Mouse (Mus musculus): ENCODE measurements around the gene Inafm1. TPM values are rescaled to one million over a fixed set of nuclear protein-coding genes. Genes with fewer than 3 reads are reported as not detected.

Gene Inafm1
- 19.3 and 19.8 TPM in 2 replicates for polyA plus RNA-seq (2014; fragmentation: Nextera tagmentation; extraction: Ambion mirVana)

- Histone ChIP-seq H3K4me2 (replicated peaks; ENCODE audit: low read depth, low read length) (peak within 1 kb of the TSS; percentile 91), H3K36me3 (ENCODE audit: control insufficient read depth, insufficient read depth, low read length) (peaks cover 27% of the 10 kb centered on the region), H3K4me3 (ENCODE audit: low read length) (peak within 1 kb of the TSS; percentile 75), H3K27me3 (ENCODE audit: control insufficient read depth, insufficient read depth, low read length) (no peaks in the 10 kb centered on the region), H3K27ac (ENCODE audit: low read depth, low read length) (peak within 1 kb of the TSS; percentile 93), H3K4me1 (ENCODE audit: control insufficient read depth, insufficient read depth, low read length) (peaks cover 13% of the 10 kb centered on the region), H3K9me3 (ENCODE audit: control insufficient read depth, low read length) (no peaks in the 10 kb centered on the region), H3K9ac (ENCODE audit: low read depth, low read length) (peak within 1 kb of the TSS; percentile 84)
- WGBS = 2% methylated on average over 43 of the region's 49 CpGs
- ATAC-seq (ENCODE audit: low FRiP score, low TSS enrichment) = peak; percentile 77
These were observed at the start of gene Inafm1 for GRCm38 (mm10) chr7:16273081-16273765. Inafm1 (minus strand) TSS chr7:16273617.

GRCm38 (mm10) chr7:16320479-16320878, 47.1 kb upstream of the Inafm1 start:
- WGBS = 94% methylated on average over 6 of the region's 6 CpGs
- no peaks in the 10 kb centered on the region for H3K9me3 ChIP-seq (ENCODE audit: control insufficient read depth, low read length)
- H3K4me1 ChIP-seq (ENCODE audit: control insufficient read depth, insufficient read depth, low read length) = no peaks in the 10 kb centered on the region
- no peak for ATAC-seq (ENCODE audit: low FRiP score, low TSS enrichment)
- H3K27ac ChIP-seq (ENCODE audit: low read depth, low read length) = no peak overlapping the region
- H3K4me2 ChIP-seq (replicated peaks; ENCODE audit: low read depth, low read length) = no peak overlapping the region
- no peak overlapping the region for H3K4me3 ChIP-seq (ENCODE audit: low read length)
- no peak overlapping the region for H3K9ac ChIP-seq (ENCODE audit: low read depth, low read length)
- no peaks in the 10 kb centered on the region for H3K27me3 ChIP-seq (ENCODE audit: control insufficient read depth, insufficient read depth, low read length)
- peaks cover 10% of the 10 kb centered on the region for H3K36me3 ChIP-seq (ENCODE audit: control insufficient read depth, insufficient read depth, low read length)

- Histone ChIP-seq H3K9me3 (ENCODE audit: control insufficient read depth, low read length) (no peaks in the 10 kb centered on the region), H3K4me1 (ENCODE audit: control insufficient read depth, insufficient read depth, low read length) (0 out of 2 replicates have a peak, but pooled peaks cover 2% of the 10 kb centered on the region), H3K4me3 (ENCODE audit: low read length) (no peak overlapping the region), H3K27me3 (ENCODE audit: control insufficient read depth, insufficient read depth, low read length) (no peaks in the 10 kb centered on the region), H3K36me3 (ENCODE audit: control insufficient read depth, insufficient read depth, low read length) (peaks cover 6% of the 10 kb centered on the region), H3K9ac (ENCODE audit: low read depth, low read length) (no peak overlapping the region), H3K4me2 (replicated peaks; ENCODE audit: low read depth, low read length) (no peak overlapping the region), H3K27ac (ENCODE audit: low read depth, low read length) (no peak overlapping the region)
- ATAC-seq (ENCODE audit: low FRiP score, low TSS enrichment) = no peak
- 92% methylated on average over 4 of the region's 4 CpGs for WGBS
These were observed 45.8 kb upstream of the Inafm1 start for GRCm38 (mm10) chr7:16319216-16319615.

GRCm38 (mm10) chr7:16317094-16317493, 43.7 kb upstream of the Inafm1 start:
- no peaks in the 10 kb centered on the region; the same call in none of the 2 replicates for H3K36me3 ChIP-seq (ENCODE audit: control insufficient read depth, insufficient read depth, low read length)
- H3K9me3 ChIP-seq (ENCODE audit: control insufficient read depth, low read length) = no peaks in the 10 kb centered on the region
- H3K27ac ChIP-seq (ENCODE audit: low read depth, low read length) = no peak overlapping the region
- H3K27me3 ChIP-seq (ENCODE audit: control insufficient read depth, insufficient read depth, low read length) = no peaks in the 10 kb centered on the region
- no peak for ATAC-seq (ENCODE audit: low FRiP score, low TSS enrichment)
- H3K4me1 ChIP-seq (ENCODE audit: control insufficient read depth, insufficient read depth, low read length) = peaks cover 11% of the 10 kb centered on the region
- WGBS = 84% methylated on average over 13 of the region's 14 CpGs
- H3K9ac ChIP-seq (ENCODE audit: low read depth, low read length) = no peak overlapping the region
- no peak overlapping the region for H3K4me3 ChIP-seq (ENCODE audit: low read length)
- H3K4me2 ChIP-seq (replicated peaks; ENCODE audit: low read depth, low read length) = no peak overlapping the region

- H3K9ac ChIP-seq (ENCODE audit: low read depth, low read length) = no peak overlapping the region
- WGBS = 50% methylated on average over 4 of the region's 4 CpGs
These were observed 41.9 kb upstream of the Inafm1 start for GRCm38 (mm10) chr7:16315222-16315759.

GRCm38 (mm10) chr7:16314221-16314775, 40.9 kb upstream of the Inafm1 start:
- Histone ChIP-seq H3K27me3 (ENCODE audit: control insufficient read depth, insufficient read depth, low read length) (no peaks in the 10 kb centered on the region), H3K4me2 (replicated peaks; ENCODE audit: low read depth, low read length) (peak overlapping the region; percentile 98), H3K9ac (ENCODE audit: low read depth, low read length) (peak overlapping the region; percentile 86), H3K4me1 (ENCODE audit: control insufficient read depth, insufficient read depth, low read length) (peaks cover 26% of the 10 kb centered on the region), H3K4me3 (ENCODE audit: low read length) (peak overlapping the region; percentile 79), H3K9me3 (ENCODE audit: control insufficient read depth, low read length) (no peaks in the 10 kb centered on the region), H3K27ac (ENCODE audit: low read depth, low read length) (peak overlapping the region; percentile 98), H3K36me3 (ENCODE audit: control insufficient read depth, insufficient read depth, low read length) (no peaks in the 10 kb centered on the region; the same call in none of the 2 replicates)
- no peak; the same call in 1 of the 2 replicates for ATAC-seq (ENCODE audit: low FRiP score, low TSS enrichment)
- WGBS = 9% methylated on average over 11 of the region's 13 CpGs

More at GRCm38 (mm10) chr7:16315222-16315759, 41.9 kb upstream of the Inafm1 start:
- Histone ChIP-seq H3K4me2 (replicated peaks; ENCODE audit: low read depth, low read length) (no peak overlapping the region), H3K4me1 (ENCODE audit: control insufficient read depth, insufficient read depth, low read length) (peaks cover 24% of the 10 kb centered on the region), H3K36me3 (ENCODE audit: control insufficient read depth, insufficient read depth, low read length) (no peaks in the 10 kb centered on the region; the same call in none of the 2 replicates), H3K4me3 (ENCODE audit: low read length) (no peak overlapping the region), H3K9me3 (ENCODE audit: control insufficient read depth, low read length) (no peaks in the 10 kb centered on the region), H3K27ac (ENCODE audit: low read depth, low read length) (no peak overlapping the region), H3K27me3 (ENCODE audit: control insufficient read depth, insufficient read depth, low read length) (no peaks in the 10 kb centered on the region)
- ATAC-seq (ENCODE audit: low FRiP score, low TSS enrichment) = no peak

GRCm38 (mm10) chr7:16313481-16314220, 40.2 kb upstream of the Inafm1 start:
- Histone ChIP-seq H3K9me3 (ENCODE audit: control insufficient read depth, low read length) (no peaks in the 10 kb centered on the region), H3K4me3 (ENCODE audit: low read length) (peak overlapping the region; percentile 79), H3K27ac (ENCODE audit: low read depth, low read length) (peak overlapping the region; percentile 98), H3K9ac (ENCODE audit: low read depth, low read length) (peak overlapping the region; percentile 86), H3K4me1 (ENCODE audit: control insufficient read depth, insufficient read depth, low read length) (peaks cover 26% of the 10 kb centered on the region), H3K36me3 (ENCODE audit: control insufficient read depth, insufficient read depth, low read length) (no peaks in the 10 kb centered on the region; the same call in none of the 2 replicates), H3K4me2 (replicated peaks; ENCODE audit: low read depth, low read length) (peak overlapping the region; percentile 98), H3K27me3 (ENCODE audit: control insufficient read depth, insufficient read depth, low read length) (no peaks in the 10 kb centered on the region)
- ATAC-seq (ENCODE audit: low FRiP score, low TSS enrichment) = peak; percentile 70
- 1% methylated on average over 56 of the region's 66 CpGs for WGBS

GRCm38 (mm10) chr7:16312672-16313311, 39.4 kb upstream of the Inafm1 start:
- Histone ChIP-seq H3K9ac (ENCODE audit: low read depth, low read length) (peak overlapping the region; percentile 89), H3K27me3 (ENCODE audit: control insufficient read depth, insufficient read depth, low read length) (no peaks in the 10 kb centered on the region), H3K36me3 (ENCODE audit: control insufficient read depth, insufficient read depth, low read length) (no peaks in the 10 kb centered on the region; the same call in 1 of the 2 replicates), H3K27ac (ENCODE audit: low read depth, low read length) (peak overlapping the region; percentile 98), H3K9me3 (ENCODE audit: control insufficient read depth, low read length) (no peaks in the 10 kb centered on the region), H3K4me1 (ENCODE audit: control insufficient read depth, insufficient read depth, low read length) (peaks cover 26% of the 10 kb centered on the region), H3K4me3 (ENCODE audit: low read length) (peak overlapping the region; percentile 79), H3K4me2 (replicated peaks; ENCODE audit: low read depth, low read length) (peak overlapping the region; percentile 98)
- ATAC-seq (ENCODE audit: low FRiP score, low TSS enrichment) = peak; percentile 32
- 2% methylated on average over 10 of the region's 12 CpGs for WGBS

All from kidney, embryonic 14.5 days (tissue).